Mouse (Mus musculus): ENCODE measurements around the gene Zfp985.

DNA sequence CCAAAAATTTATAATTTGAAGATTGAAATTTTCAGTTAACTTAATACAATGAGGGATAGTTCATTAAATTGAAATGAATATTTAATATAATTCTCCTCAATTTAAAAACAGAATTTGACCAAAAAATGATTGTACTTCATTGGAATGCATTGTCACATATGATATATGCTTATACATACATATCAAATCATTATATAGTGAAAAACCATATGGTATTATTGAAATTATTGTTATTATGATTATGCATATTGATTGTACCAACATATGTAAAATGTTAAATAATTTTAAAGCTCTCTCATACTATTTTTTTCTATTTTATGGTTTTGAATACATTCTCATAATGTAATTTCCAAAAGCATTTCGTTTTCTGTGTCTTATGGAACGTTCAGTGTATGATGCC lies 43.9 kb upstream of the Zfp985 start:
- TF ChIP-seq CTCF (IDR thresholded peaks at IDR 0.05; ENCODE audit: borderline replicate concordance, insufficient read depth, low read length) (no peak), POLR2A (IDR thresholded peaks at IDR 0.05; ENCODE audit: low read depth, low read length) (no peak)
